Mouse (Mus musculus): ENCODE results near the gene Olfr479. TPM values are rescaled to one million over a fixed set of nuclear protein-coding genes. Genes with fewer than 3 reads are reported as not detected.

The Olfr479 gene
- polyA plus RNA-seq (2017; shearing (Covaris generic)), result not detected

DNA sequence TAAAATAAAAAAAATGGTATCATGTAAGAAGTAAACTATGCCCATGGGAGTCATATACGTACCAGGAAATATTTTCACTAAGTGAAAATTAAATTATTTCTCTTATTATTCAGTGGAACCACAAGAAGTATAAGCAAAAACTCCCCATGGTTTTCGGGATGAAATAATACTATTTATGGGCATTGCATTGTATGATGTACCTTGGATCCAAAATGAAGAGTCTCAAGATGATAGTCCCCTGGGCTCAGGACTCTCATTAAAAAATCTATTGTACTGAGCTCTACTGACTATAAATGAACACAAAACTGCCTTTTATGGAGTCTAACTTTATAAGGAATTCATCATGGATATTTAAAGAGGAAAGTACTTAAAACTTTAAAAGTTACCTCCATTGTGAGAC lies at the start of gene Olfr479:
TSS of gene Olfr479 (plus strand) at position 301 of the 400 bp plus-strand sequence.

DNA sequence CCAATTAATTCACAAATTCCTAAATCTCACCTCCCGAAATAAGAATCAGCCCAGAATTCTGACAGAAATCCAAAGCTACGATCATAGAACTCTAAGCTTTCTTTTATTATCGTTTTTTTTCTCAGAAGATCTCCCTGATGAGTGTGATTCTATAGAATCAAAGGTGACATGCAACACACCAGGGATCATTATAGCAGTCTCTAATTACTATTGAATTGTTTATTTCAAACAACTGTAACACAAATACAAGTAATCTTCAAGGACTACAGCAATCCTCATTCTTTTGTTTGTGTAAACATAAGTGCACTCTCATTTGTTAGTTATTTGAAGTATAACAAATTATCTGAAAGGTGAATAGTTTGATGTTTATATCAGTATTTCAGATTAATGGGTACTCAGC lies 16.6 kb upstream of the Olfr479 start, which contains the start of gene Olfr478:
TSS of gene Olfr478 (minus strand) at position 101 of the 400 bp plus-strand sequence.

DNA sequence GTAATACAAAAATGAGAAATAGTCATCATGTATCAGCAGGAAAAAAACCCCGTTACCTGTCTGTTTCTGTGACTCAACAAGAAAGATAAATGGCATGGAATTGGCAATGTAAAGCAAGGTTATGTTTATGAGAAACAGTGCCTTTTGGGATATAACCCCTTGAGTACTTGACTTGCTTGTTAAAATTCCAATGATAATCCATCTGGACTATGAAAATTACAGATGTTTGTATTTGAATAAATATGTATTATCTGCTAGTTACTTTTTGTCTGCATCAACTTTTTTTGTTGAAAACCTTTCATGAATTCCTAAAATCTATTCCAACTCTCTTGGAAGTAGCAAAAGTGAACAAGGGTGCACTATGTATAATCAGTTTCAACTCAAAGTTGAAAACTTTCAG lies 16.8 kb downstream of the Olfr479 start, which contains the start of gene Olfr480:
TSS of gene Olfr480 (minus strand) at position 101 of the 400 bp plus-strand sequence.

DNA sequence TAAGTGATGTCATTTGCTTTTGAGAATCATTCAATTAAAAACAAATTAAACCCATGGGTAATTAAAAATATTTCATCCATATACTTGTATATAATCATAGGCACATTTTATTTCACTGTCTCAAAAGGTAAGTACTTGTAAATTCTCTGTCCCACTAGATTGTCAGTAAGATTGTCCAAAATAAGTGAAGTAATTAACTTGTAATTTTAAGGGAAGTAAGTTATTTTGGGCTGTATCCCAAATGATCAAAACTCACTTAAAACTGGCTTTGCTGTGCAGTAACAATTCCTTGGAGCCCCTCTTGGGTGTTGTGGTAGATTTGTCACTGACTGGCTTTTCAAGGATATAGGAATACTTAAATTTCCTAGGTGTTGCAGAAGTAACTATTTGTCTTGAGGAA lies 29.1 kb downstream of the Olfr479 start, which contains the start of gene Olfr481:
TSS of gene Olfr481 (plus strand) at position 301 of the 400 bp plus-strand sequence.

DNA sequence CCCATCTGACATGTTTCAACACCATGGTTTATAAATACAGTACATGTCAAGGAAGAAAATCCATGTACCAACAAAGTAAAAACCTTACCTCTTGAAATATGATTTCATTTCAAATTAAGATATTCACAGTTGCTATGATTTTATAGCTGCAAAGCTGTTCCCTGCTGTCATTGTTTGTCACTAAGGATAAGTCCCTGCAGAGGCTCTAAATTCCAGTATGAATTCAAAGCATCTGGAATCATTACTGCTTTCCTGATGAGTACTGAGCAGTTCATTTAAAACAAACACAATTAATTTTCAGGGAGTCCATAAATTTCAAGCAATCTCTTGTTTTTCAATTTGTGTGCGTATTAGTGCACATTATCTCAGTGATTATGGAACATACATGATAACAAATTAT lies 47.0 kb downstream of the Olfr479 start, which contains the start of gene Olfr482:
TSS of gene Olfr482 (minus strand) at position 101 of the 400 bp plus-strand sequence.

DNA sequence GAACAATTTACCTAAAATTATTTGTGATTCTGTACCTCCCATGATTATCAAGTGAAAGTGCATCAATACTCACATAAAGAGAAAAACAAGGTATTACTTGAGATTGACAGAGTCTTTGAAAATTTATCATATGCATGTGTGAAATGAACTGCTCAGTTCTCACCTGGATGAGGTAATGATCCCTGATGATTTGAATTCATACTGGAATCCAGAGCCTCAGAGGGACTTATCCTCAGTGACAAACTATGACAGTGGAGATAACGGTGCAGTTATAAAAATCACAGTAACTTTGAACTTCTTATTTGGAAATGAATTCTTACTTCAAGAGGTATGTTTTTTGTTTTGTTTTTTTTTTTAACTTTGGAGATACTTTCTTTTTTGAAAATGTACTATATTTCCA lies 50.1 kb downstream of the Olfr479 start, which contains the start of gene Olfr483:
TSS of gene Olfr483 (plus strand) at position 301 of the 400 bp plus-strand sequence.

Other genes with a start within 250 kb of the Olfr479 start
- not detected for gene Ovch2, start 249.5 kb upstream of the Olfr479 start, polyA plus RNA-seq (2017; shearing (Covaris generic))
- not detected for gene Olfr467, start 238.4 kb upstream of the Olfr479 start, polyA plus RNA-seq (2017; shearing (Covaris generic))
- not detected for gene Olfr469, start 225.2 kb upstream of the Olfr479 start, polyA plus RNA-seq (2017; shearing (Covaris generic))
- 0.45 TPM for gene Olfr470, start 203.2 kb upstream of the Olfr479 start, polyA plus RNA-seq (2017; shearing (Covaris generic))
- 0.40 TPM for gene Olfr472, start 152.8 kb upstream of the Olfr479 start, polyA plus RNA-seq (2017; shearing (Covaris generic))
- gene Olfr473, start 120.2 kb upstream of the Olfr479 start, polyA plus RNA-seq (2017; shearing (Covaris generic)), result not detected
- not detected for gene Olfr474, start 96.0 kb upstream of the Olfr479 start, polyA plus RNA-seq (2017; shearing (Covaris generic))
- not detected for gene Olfr476, start 85.9 kb upstream of the Olfr479 start, polyA plus RNA-seq (2017; shearing (Covaris generic))
- gene Olfr477, start 64.0 kb upstream of the Olfr479 start, polyA plus RNA-seq (2017; shearing (Covaris generic)), result not detected
- not detected for gene Olfr478, start 16.7 kb upstream of the Olfr479 start, polyA plus RNA-seq (2017; shearing (Covaris generic))
- gene Olfr480, start 16.7 kb downstream of the Olfr479 start, polyA plus RNA-seq (2017; shearing (Covaris generic)), result not detected
- 0.07 TPM for gene Olfr481, start 29.2 kb downstream of the Olfr479 start, polyA plus RNA-seq (2017; shearing (Covaris generic))
- gene Olfr482, start 46.9 kb downstream of the Olfr479 start, polyA plus RNA-seq (2017; shearing (Covaris generic)), result 0.33 TPM
- not detected for gene Olfr483, start 50.2 kb downstream of the Olfr479 start, polyA plus RNA-seq (2017; shearing (Covaris generic))
- gene Olfr484, start 76.8 kb downstream of the Olfr479 start, polyA plus RNA-seq (2017; shearing (Covaris generic)), result not detected
- 0.40 TPM for gene Olfr485, start 109.2 kb downstream of the Olfr479 start, polyA plus RNA-seq (2017; shearing (Covaris generic))
- not detected for gene Olfr486, start 122.0 kb downstream of the Olfr479 start, polyA plus RNA-seq (2017; shearing (Covaris generic))
- gene Olfr487, start 163.9 kb downstream of the Olfr479 start, polyA plus RNA-seq (2017; shearing (Covaris generic)), result not detected
- not detected for gene Olfr488, start 207.7 kb downstream of the Olfr479 start, polyA plus RNA-seq (2017; shearing (Covaris generic))
- 0.40 TPM for gene Olfr490, start 238.2 kb downstream of the Olfr479 start, polyA plus RNA-seq (2017; shearing (Covaris generic))